In genomic region chr11:22824049-22824705, GRCm38 (mm10) we compare ENCODE assay signal across 16 mouse cellular contexts. TPM values are rescaled to one million over a fixed set of nuclear protein-coding genes. Genes with fewer than 3 reads are reported as not detected.
A peak's percentile ranks its signal among the peaks of the same experiment; 100 is the strongest.
DNase-seq lines count a peak whose midpoint lies in the region; ATAC-seq lines count a peak whose summit lies in the region.
"Had no signal": no experiment of that assay in that cellular context is flagged by ENCODE, and none has a peak within 500 bp of the region (broad histone marks: within the 10 kb centered on the region; RNA-seq: fewer than 3 reads in every experiment).

No protein-coding gene starts in this region.

- peaks cover 8% of the 10 kb centered on the region for H3K4me1 ChIP-seq in kidney, embryonic 15.5 days
- H3K4me1 ChIP-seq: hindbrain, embryonic 15.5 days; stomach, embryonic 15.5 days had no signal

- no peaks in the 10 kb centered on the region for H3K9me3 ChIP-seq in kidney, embryonic 15.5 days (replicated peaks)
- H3K9me3 ChIP-seq: hindbrain, embryonic 15.5 days; stomach, embryonic 15.5 days had no signal

- no peaks in the 10 kb centered on the region for H3K36me3 ChIP-seq in kidney, embryonic 15.5 days
- H3K36me3 ChIP-seq: hindbrain, embryonic 15.5 days; stomach, embryonic 15.5 days had no signal

- intact Hi-C loops in gastrocnemius, postnatal 14 days (cut with DNase I; ENCODE audit: low total_unique reads), result no loop called here
- intact Hi-C loops in gastrocnemius, postnatal 36 days (cut with DNase I), result no loop called here

- H3K27me3 ChIP-seq in kidney, embryonic 15.5 days, result no peaks in the 10 kb centered on the region
- H3K27me3 ChIP-seq: hindbrain, embryonic 15.5 days; stomach, embryonic 15.5 days had no signal

- 68% methylated on average over 9 of the region's 9 CpGs for WGBS in kidney, embryonic 15.5 days

- ATAC-seq in kidney, embryonic 15.5 days (replicated peaks; ENCODE audit: low FRiP score), result no peak
- ATAC-seq in megakaryocyte progenitor cell, adult 5-6 weeks (replicated peaks; ENCODE audit: poor library complexity), result peak; percentile 45

- no peak overlapping the region for H3K4me3 ChIP-seq in kidney, embryonic 15.5 days (replicated peaks)
- H3K4me3 ChIP-seq: hindbrain, embryonic 15.5 days; left cerebral cortex, adult 2 months; stomach, embryonic 15.5 days had no signal

- H3K4me2 ChIP-seq in kidney, embryonic 15.5 days, result no peak overlapping the region
- H3K4me2 ChIP-seq: hindbrain, embryonic 15.5 days; stomach, embryonic 15.5 days had no signal

- H3K9ac ChIP-seq in kidney, embryonic 15.5 days, result no peak overlapping the region
- H3K9ac ChIP-seq: hindbrain, embryonic 15.5 days; stomach, embryonic 15.5 days had no signal

- no peak overlapping the region for H3K27ac ChIP-seq in kidney, embryonic 15.5 days
- H3K27ac ChIP-seq: hindbrain, embryonic 15.5 days; left cerebral cortex, adult 2 months; stomach, embryonic 15.5 days had no signal

- DNase-seq in gastrocnemius, postnatal 14 days, result peak; percentile 39
- DNase-seq in gastrocnemius, postnatal 36 days, result no peak
- peak; percentile 52 for DNase-seq in kidney, postnatal 14 days
- DNase-seq in R1 (ENCODE audit: low read depth, low spot score) (peak; percentile 67), MN1 (ENCODE audit: low spot score) (no peak)
- DNase-seq in cerebellum, postnatal 10 days, result no peak
- DNase-seq: adrenal gland, postnatal 25 days; B cell, adult 2 months; cerebellum, postnatal 36 days; lung, adult 18-20 months; thymus, postnatal 36 days had no signal

RNA-seq across cellular contexts. Expression of gene B3gnt2, which starts 36.6 kb away (rescaled TPM):
- 1 to 10 TPM; 4.4 to 5.7 TPM for total RNA-seq in gastrocnemius, postnatal 14 days (2021)
- total RNA-seq in gastrocnemius, postnatal 36 days (2021), result 1 to 10 TPM; 1.2 to 5.8 TPM
- 9.3 and 10.6 TPM in 2 replicates for polyA plus RNA-seq in kidney, embryonic 15.5 days (2015; fragmentation: Nextera tagmentation; extraction: Ambion mirVana)
- 6.4 and 8.6 TPM in 2 replicates for total RNA-seq in megakaryocyte progenitor cell, adult 5-6 weeks (2015)
- total RNA-seq in megakaryocyte progenitor cell, adult 5-6 weeks (2017), result 14.7 and 17.9 TPM in 2 replicates

Comparison
In these comparisons a context has a peak if more than half of its experiments do, and no peak if none do; other contexts are left out.
1. DNase-seq: peak in gastrocnemius, postnatal 14 days (single experiment), kidney, postnatal 14 days (single experiment) and R1 (single experiment); none in gastrocnemius, postnatal 36 days (0 of 2), MN1 (single experiment) and cerebellum, postnatal 10 days (0 of 2).